Comparison of ENCODE assay signal across 19 mouse cellular contexts in genomic region chr1:171057253-171057652, GRCm38 (mm10). TPM values are rescaled to one million over a fixed set of nuclear protein-coding genes. Genes with fewer than 3 reads are reported as not detected.
A peak's percentile ranks its signal among the peaks of the same experiment; 100 is the strongest.
DNase-seq lines count a peak whose midpoint lies in the region; ATAC-seq and TF ChIP-seq lines count a peak whose summit lies in the region.
"Had no signal": no experiment of that assay in that cellular context is flagged by ENCODE, and none has a peak within 500 bp of the region (broad histone marks: within the 10 kb centered on the region; RNA-seq: fewer than 3 reads in every experiment).

No protein-coding gene starts in this region.

- no peak overlapping the region for H3K9ac ChIP-seq in kidney, embryonic 14.5 days (ENCODE audit: low read depth, low read length)
- H3K9ac ChIP-seq: embryonic facial prominence, embryonic 13.5 days; liver, embryonic 14.5 days had no signal

- ATAC-seq in kidney, embryonic 14.5 days (ENCODE audit: low FRiP score, low TSS enrichment) = no peak

- H3K36me3 ChIP-seq in kidney, embryonic 14.5 days (ENCODE audit: control insufficient read depth, insufficient read depth, low read length) = no peaks in the 10 kb centered on the region
- H3K36me3 ChIP-seq: embryonic facial prominence, embryonic 13.5 days; forebrain, embryonic 10.5 days; G1E had no signal

- peak overlapping the region; percentile 35; the same call in 1 of the 2 replicates for H3K4me3 ChIP-seq in gastrocnemius, adult 2 months
- peak overlapping the region; percentile 40 for H3K4me3 ChIP-seq in bone marrow macrophage, adult 2 months (ENCODE audit: insufficient read depth, low read length)
- H3K4me3 ChIP-seq in kidney, embryonic 14.5 days (ENCODE audit: low read length) = no peak overlapping the region
- H3K4me3 ChIP-seq: embryonic facial prominence, embryonic 13.5 days; forebrain, embryonic 10.5 days; layer of hippocampus, adult 2 months had no signal

- no peak for TF ChIP-seq POLR2A in bone marrow macrophage, adult 2 months (IDR thresholded peaks at IDR 0.05; ENCODE audit: borderline replicate concordance, low read depth, low read length)

- no peaks in the 10 kb centered on the region for H3K9me3 ChIP-seq in kidney, embryonic 14.5 days (ENCODE audit: control insufficient read depth, low read length)
- H3K9me3 ChIP-seq: embryonic facial prominence, embryonic 13.5 days; forebrain, embryonic 10.5 days; G1E had no signal

- H3K4me2 ChIP-seq in kidney, embryonic 14.5 days (replicated peaks; ENCODE audit: low read depth, low read length) = no peak overlapping the region
- H3K4me2 ChIP-seq: embryonic facial prominence, embryonic 13.5 days; midbrain, embryonic 11.5 days had no signal

- intact Hi-C loops in gastrocnemius, adult 2 months (cut with DNase I) = no loop called here

- no peak for DNase-seq in gastrocnemius, adult 2 months
- DNase-seq in gastrocnemius, adult 18-20 months (ENCODE audit: low spot score) = no peak
- DNase-seq in 416B (ENCODE audit: low read depth) = peak; percentile 63
- peak; percentile 28 to 38 for DNase-seq in lung, postnatal 4 days
- no peak for DNase-seq in left cerebral cortex, adult 18-20 months (ENCODE audit: low spot score in 2 of 2)
- DNase-seq: cerebellum, adult 11-12 months; heart, postnatal 4 days; kidney, adult 8-10 months; thymus, postnatal 14 days had no signal

- no peaks in the 10 kb centered on the region for H3K27me3 ChIP-seq in kidney, embryonic 14.5 days (ENCODE audit: control insufficient read depth, insufficient read depth, low read length)
- H3K27me3 ChIP-seq: embryonic facial prominence, embryonic 13.5 days had no signal

- H3K4me1 ChIP-seq in bone marrow macrophage, adult 2 months (ENCODE audit: control insufficient read depth, insufficient read depth, low read length) = peaks cover 55% of the 10 kb centered on the region
- no peaks in the 10 kb centered on the region for H3K4me1 ChIP-seq in kidney, embryonic 14.5 days (ENCODE audit: control insufficient read depth, insufficient read depth, low read length)
- H3K4me1 ChIP-seq: embryonic facial prominence, embryonic 13.5 days; forebrain, embryonic 10.5 days had no signal

- H3K27ac ChIP-seq in gastrocnemius, adult 2 months = no peak overlapping the region
- H3K27ac ChIP-seq in bone marrow macrophage, adult 2 months (ENCODE audit: insufficient read depth, low read depth, low read length) = peak overlapping the region; percentile 68
- no peak overlapping the region for H3K27ac ChIP-seq in kidney, embryonic 14.5 days (ENCODE audit: low read depth, low read length)
- H3K27ac ChIP-seq: embryonic facial prominence, embryonic 13.5 days; forebrain, embryonic 10.5 days; layer of hippocampus, adult 2 months; liver, embryonic 14.5 days had no signal

- WGBS in kidney, embryonic 14.5 days = 84% methylated on average over 5 of the region's 5 CpGs

- no peak for TF ChIP-seq CTCF in gastrocnemius, adult 2 months (IDR thresholded peaks at IDR 0.05)
- TF ChIP-seq CTCF in bone marrow macrophage, adult 2 months (IDR thresholded peaks at IDR 0.05; ENCODE audit: low read depth, low read length) = no peak

RNA-seq across cellular contexts. Expression of gene Fcgr3, which starts 7.5 kb away (rescaled TPM):
- total RNA-seq in gastrocnemius, adult 2 months (2021) = 1 to 10 TPM; 1.8 to 4.3 TPM
- total RNA-seq in gastrocnemius, adult 18-20 months (2021) = 1 to 10 TPM; 1.8 to 4.4 TPM
- 1,121 and 1,154 TPM in 2 replicates for polyA plus RNA-seq in bone marrow macrophage, adult 2 months (2012; ENCODE audit: insufficient read depth, insufficient read length, missing spikeins)
- total RNA-seq in left cerebral cortex, adult 18-20 months (2021) = 10 to 100 TPM; 11.1 to 13.2 TPM
- 7.0 and 7.9 TPM in 2 replicates for polyA plus RNA-seq in kidney, embryonic 14.5 days (2014; fragmentation: Nextera tagmentation; extraction: Ambion mirVana)
- polyA plus RNA-seq: C2C12 had no signal

RNA-seq across cellular contexts. Expression of gene Fcgr4, which starts 38.5 kb away (rescaled TPM):
- total RNA-seq in gastrocnemius, adult 2 months (2021) = not detected
- not detected for total RNA-seq in gastrocnemius, adult 18-20 months (2021)
- polyA plus RNA-seq in bone marrow macrophage, adult 2 months (2012; ENCODE audit: insufficient read depth, insufficient read length, missing spikeins) = 84.3 and 86.6 TPM in 2 replicates
- not detected for total RNA-seq in left cerebral cortex, adult 18-20 months (2021)
- polyA plus RNA-seq in kidney, embryonic 14.5 days (2014; fragmentation: Nextera tagmentation; extraction: Ambion mirVana) = 0.97 and 1.0 TPM in 2 replicates
- total RNA-seq: layer of hippocampus, adult 2 months; left cerebral cortex, postnatal 25 days had no signal

RNA-seq across cellular contexts. Expression of gene Cfap126, which starts 56.5 kb away (rescaled TPM):
- 1 to 10 TPM in 1 of 2 experiments, under 1 TPM in 1; 0.75 to 1.8 TPM for total RNA-seq in gastrocnemius, adult 2 months (2021)
- 1 to 10 TPM; 1.2 to 2.0 TPM for total RNA-seq in gastrocnemius, adult 18-20 months (2021)
- 4.5 and 5.7 TPM in 2 replicates for polyA plus RNA-seq in bone marrow macrophage, adult 2 months (2012; ENCODE audit: insufficient read depth, insufficient read length, missing spikeins)
- total RNA-seq in left cerebral cortex, adult 18-20 months (2021) = under 1 TPM in 1 of 2 experiments, not detected in 1; 0.79 TPM
- 2.9 and 3.8 TPM in 2 replicates for polyA plus RNA-seq in kidney, embryonic 14.5 days (2014; fragmentation: Nextera tagmentation; extraction: Ambion mirVana)

Comparison
In these comparisons a context has a peak if more than half of its experiments do, and no peak if none do; other contexts are left out.
1. DNase-seq: peak in 416B (single experiment) and lung, postnatal 4 days (2 of 2); none in gastrocnemius, adult 2 months (single experiment), gastrocnemius, adult 18-20 months (single experiment) and left cerebral cortex, adult 18-20 months (0 of 2).